Mouse (Mus musculus) ES-E14 (cell line): ENCODE measurements around the gene Grid1.

ENCODE experiments used
- CHD2 ChIP-seq: IDR thresholded peaks from 2 replicates; pipeline ENCODE4 v1.6.1; 2014; ENCODE audit warnings: mild to moderate bottlenecking, low read depth, low read length, inconsistent platforms
- HCFC1 ChIP-seq: IDR thresholded peaks from 2 replicates; pipeline ENCODE4 v1.6.1; 2012; ENCODE audit warnings: low read length, inconsistent platforms, borderline replicate concordance; ENCODE audit not compliant: insufficient read depth
- MAFK ChIP-seq: IDR thresholded peaks from 2 replicates; pipeline ENCODE4 v1.6.1; 2014; ENCODE audit warnings: mild to moderate bottlenecking, low read depth, low read length, inconsistent platforms; ENCODE audit not compliant: insufficient read depth
- ZC3H11A ChIP-seq: IDR thresholded peaks from 2 replicates; pipeline ENCODE4 v1.6.1; 2012; ENCODE audit warnings: low read depth, mild to moderate bottlenecking, inconsistent platforms, low read length, borderline replicate concordance
- ZNF384 ChIP-seq: IDR thresholded peaks from 2 replicates; pipeline ENCODE4 v1.6.1; 2012; ENCODE audit warnings: low read depth, low read length, inconsistent platforms

DNA sequence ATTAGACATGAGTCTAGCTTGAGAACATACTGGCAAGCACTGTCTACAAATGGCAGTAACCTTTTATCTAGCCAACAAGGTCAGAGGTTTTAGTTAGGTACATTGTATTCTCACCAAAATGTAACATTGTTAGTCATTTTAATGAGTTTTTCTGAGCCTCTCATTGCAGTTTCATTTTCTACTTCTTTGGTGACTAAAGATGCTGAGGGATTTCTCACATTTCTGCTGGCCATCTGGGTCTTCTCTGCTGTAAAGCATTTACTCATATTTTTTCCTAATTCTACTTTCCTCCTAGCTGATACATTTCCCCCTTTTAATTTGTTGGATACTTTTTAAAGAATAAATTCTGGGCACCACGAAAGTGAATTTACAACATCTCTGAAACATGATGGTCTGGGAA lies 365.5 kb downstream of the Grid1 start:
- TF ChIP-seq MAFK (no peak), ZC3H11A (no peak), ZNF384 (no peak), CHD2 (no peak), HCFC1 (no peak)
